Mouse (Mus musculus) liver, embryonic 14.5 days (tissue): Measurements from ENCODE around the gene P4htm. TPM values are rescaled to one million over a fixed set of nuclear protein-coding genes. Genes with fewer than 3 reads are reported as not detected.

ENCODE experiments used
- ATAC-seq: fragments of 200-750 bp; cut with Nextera tagmentation; 2 replicates; pipeline ENCODE4 v1.8.0; 2017; ENCODE audit warnings: moderate number of reproducible peaks, mild to moderate bottlenecking, moderate library complexity; ENCODE audit not compliant: insufficient read depth
- DNase-seq, 3 experiments: peaks; one replicate each; pipeline ENCODE4 v3.0.0-alpha.2; 2012 to 2013; ENCODE audit warnings: low read depth in 3 of 3, low spot score in 3 of 3
- H3K27ac ChIP-seq: fragments of 300-500 bp; sonication (generic); 2 replicates; pipeline ENCODE4 v1.5.1; 2014; ENCODE audit warnings: moderate library complexity, mild to moderate bottlenecking, control low read depth, inconsistent platforms
- H3K27me3 ChIP-seq: fragments of 300-500 bp; sonication (generic); 2 replicates; pipeline ENCODE4 v1.6.1; 2014; ENCODE audit warnings: mild to moderate bottlenecking, low read length, moderate library complexity; ENCODE audit not compliant: control insufficient read depth, insufficient read depth
- H3K36me3 ChIP-seq: fragments of 300-500 bp; sonication (generic); replicated peaks from 2 replicates; pipeline ENCODE4 v1.6.1; 2014; ENCODE audit warnings: low read depth; ENCODE audit not compliant: control insufficient read depth, insufficient read depth
- H3K4me1 ChIP-seq, 2 experiments: fragments of 200-500 bp in 1 of 2; fragments of 300-500 bp in 1 of 2; sonication (generic) in 1 of 2; replicated peaks; 2 replicates each; pipeline ENCODE4 v1.6.1; 2012 to 2014; ENCODE audit warnings: antibody characterized with exemption in 1 of 2, inconsistent platforms in 1 of 2, low read length in 1 of 2; ENCODE audit not compliant: control insufficient read depth in 2 of 2, insufficient read depth in 2 of 2
- H3K4me2 ChIP-seq: fragments of 300-500 bp; sonication (generic); 2 replicates; pipeline ENCODE4 v1.6.1; 2014; ENCODE audit warnings: low read depth, mild to moderate bottlenecking, control low read depth, moderate library complexity
- H3K4me3 ChIP-seq, 2 experiments: fragments of 200-500 bp in 1 of 2; fragments of 300-500 bp in 1 of 2; sonication (generic) in 1 of 2; 2 replicates each; pipeline ENCODE4 v1.5.1; 2012 to 2014; ENCODE audit warnings: low read depth in 2 of 2, low read length in 2 of 2, mild to moderate bottlenecking in 2 of 2, control low read depth in 1 of 2, inconsistent platforms in 1 of 2, moderate library complexity in 1 of 2; ENCODE audit not compliant: insufficient read depth in 1 of 2
- H3K9ac ChIP-seq: fragments of 300-500 bp; sonication (generic); replicated peaks from 2 replicates; pipeline ENCODE4 v1.6.1; 2014; ENCODE audit warnings: mild to moderate bottlenecking, control low read depth, moderate library complexity
- H3K9me3 ChIP-seq: fragments of 300-500 bp; sonication (generic); 2 replicates; pipeline ENCODE4 v1.6.1; 2016; ENCODE audit warnings: low read length, mixed read lengths; ENCODE audit not compliant: control insufficient read depth
- CTCF ChIP-seq: IDR thresholded peaks from 2 replicates; pipeline ENCODE4 v1.5.1; 2016; ENCODE audit warnings: antibody characterized with exemption, low read depth, control low read depth
- EP300 ChIP-seq: IDR thresholded peaks from 2 replicates; pipeline ENCODE4 v1.6.1; 2016; ENCODE audit warnings: antibody characterized with exemption, low read depth
- WGBS: fragments of 180-500 bp; shearing (Covaris S2); extraction: QIAGEN DNeasy Blood & Tissue Kit; methylation state at CpG from one replicate; pipeline ENCODE4 v1.1.7; 2014; ENCODE audit not compliant: insufficient replicate concordance; 5-methylcytosine and 5-hydroxymethylcytosine counted together
- polyA plus RNA-seq, 2 experiments: library from polyadenylated mRNA; depleted of rRNA in 1 of 2; stranded (reverse) in 1 of 2; unstranded in 1 of 2; fragments of >200 nt; fragmentation: Nextera tagmentation in 1 of 2; extraction: Ambion mirVana in 1 of 2; gene quantifications; 2 replicates each; pipeline versions ENCODE4 v1.2.1 to v1.2.3; 2012 to 2014

Gene P4htm
- polyA plus RNA-seq, 2 experiments = 0.25 to 0.54 TPM

- WGBS = 3% methylated on average over 18 of the region's 18 CpGs
- Histone ChIP-seq H3K36me3 (peaks cover 28% of the 10 kb centered on the region), H3K9me3 (no peaks in the 10 kb centered on the region), H3K4me3 (peak overlapping the region; percentile 83 to 86), H3K4me1 (peaks cover 17 to 23% of the 10 kb centered on the region in 2 experiments), H3K4me2 (peak overlapping the region; percentile 99), H3K9ac (peak overlapping the region; percentile 70), H3K27me3 (no peaks in the 10 kb centered on the region), H3K27ac (peak overlapping the region; percentile 93)
- DNase-seq (no peak), ATAC-seq (no peak)
- TF ChIP-seq CTCF = no peak
- no peak for TF ChIP-seq EP300
Measured at GRCm38 (mm10) chr9:108567931-108568419, 29.5 kb downstream of the P4htm start.

DNA sequence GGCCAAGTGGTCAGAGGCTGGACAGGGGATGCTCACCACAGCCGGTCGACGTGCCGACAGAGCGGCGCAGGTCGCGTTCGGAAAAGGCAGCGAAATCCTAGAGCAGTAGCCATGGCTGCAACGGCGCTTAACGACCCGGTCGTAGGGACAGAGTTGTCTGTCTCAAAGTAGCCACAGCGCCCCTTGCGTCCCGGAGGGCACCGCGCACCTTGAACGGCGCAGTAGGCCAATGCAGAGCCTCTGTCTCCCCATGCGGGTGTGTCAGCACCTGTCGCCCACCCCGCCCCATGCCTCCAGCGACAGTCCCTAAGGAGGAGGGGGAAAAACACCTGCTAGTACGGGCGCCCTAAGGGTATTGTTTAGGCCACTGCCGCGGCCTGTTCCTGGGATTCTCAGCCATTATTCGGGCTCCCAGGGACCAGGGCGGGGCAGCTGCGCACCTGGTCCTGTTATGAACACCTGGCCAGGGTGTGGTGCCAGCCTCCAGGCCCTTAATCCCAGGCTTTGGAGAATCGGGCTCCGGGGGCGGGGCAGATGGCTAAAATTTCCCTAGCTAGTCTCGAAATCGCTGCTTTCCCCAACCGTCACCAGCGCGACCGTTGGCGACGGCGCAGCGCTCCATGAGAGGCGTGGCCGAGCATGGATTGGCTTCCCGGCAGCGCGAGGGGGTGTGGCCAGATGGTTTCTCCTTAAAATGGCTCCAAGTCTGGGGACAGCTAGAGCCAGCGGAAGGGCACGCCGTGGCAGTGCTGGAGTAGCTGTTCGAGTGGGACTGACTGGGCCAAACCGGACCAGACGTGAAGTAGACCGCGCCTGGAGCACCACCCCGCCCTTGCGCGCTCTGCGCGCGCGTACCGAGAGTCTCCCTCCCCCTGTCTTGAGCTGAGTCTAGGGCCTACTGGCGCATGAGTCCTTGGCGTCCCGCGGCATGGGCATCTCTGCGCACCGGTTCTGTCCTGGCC, 30.4 kb downstream of the P4htm start, which contains the start of gene Ndufaf3:
Ndufaf3 (minus strand) TSS at position 620 of the 962 bp plus-strand sequence.
- peak within 1 kb of the TSS; percentile 93 for H3K27ac ChIP-seq
- DNase-seq (peak; percentile 88 to 92 (median 89)), ATAC-seq (peak; percentile 83)
- H3K9ac ChIP-seq = peak within 1 kb of the TSS; percentile 87
- H3K27me3 ChIP-seq = no peaks in the 10 kb centered on the region
- under 1% methylated on average over 73 of the region's 73 CpGs for WGBS
- peak within 1 kb of the TSS; percentile 83 to 86 for H3K4me3 ChIP-seq
- no peaks in the 10 kb centered on the region for H3K9me3 ChIP-seq
- TF ChIP-seq EP300 (peak; percentile 29), CTCF (peak; percentile 99)
- peak within 1 kb of the TSS; percentile 99 for H3K4me2 ChIP-seq
- peaks cover 17 to 26% of the 10 kb centered on the region in 2 experiments for H3K4me1 ChIP-seq
- peaks cover 28% of the 10 kb centered on the region for H3K36me3 ChIP-seq

- H3K36me3 ChIP-seq = peaks cover 31% of the 10 kb centered on the region
- ATAC-seq = peak; percentile 3
- 7% methylated on average over 35 of the region's 35 CpGs for WGBS
- H3K4me2 ChIP-seq = peak overlapping the region; percentile 99
- H3K9ac ChIP-seq = peak overlapping the region; percentile 87
- no peaks in the 10 kb centered on the region for H3K27me3 ChIP-seq
- no peaks in the 10 kb centered on the region for H3K9me3 ChIP-seq
- H3K27ac ChIP-seq = peak overlapping the region; percentile 93
- no peak for TF ChIP-seq CTCF
- TF ChIP-seq EP300 = no peak
- DNase-seq = no peak
- peaks cover 21 to 34% of the 10 kb centered on the region in 2 experiments for H3K4me1 ChIP-seq
- H3K4me3 ChIP-seq = peak overlapping the region; percentile 83 to 86
Measured at GRCm38 (mm10) chr9:108565881-108566814, 31.3 kb downstream of the P4htm start.

DNA sequence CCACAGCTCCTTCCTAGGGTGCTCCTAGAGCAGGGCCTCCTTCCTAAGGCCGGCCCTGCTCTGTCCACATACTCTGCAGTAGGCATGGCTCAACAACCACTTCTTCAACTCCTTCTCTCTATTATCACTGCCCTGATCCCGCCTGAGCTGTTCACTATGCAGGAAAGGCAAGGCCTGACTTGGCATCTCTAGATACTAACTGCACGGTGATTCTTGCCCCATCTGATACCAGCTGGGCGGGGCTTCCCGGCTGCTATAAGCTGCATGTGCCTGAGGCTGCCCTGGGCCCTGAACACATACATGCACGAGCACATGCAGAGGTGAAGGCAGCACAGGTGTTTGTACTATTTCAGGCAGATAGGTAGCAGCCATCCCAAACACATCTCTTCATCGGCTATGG, 33.3 kb downstream of the P4htm start:
- Histone ChIP-seq H3K9me3 (no peaks in the 10 kb centered on the region), H3K27me3 (no peaks in the 10 kb centered on the region), H3K9ac (no peak overlapping the region), H3K4me2 (no peak overlapping the region), H3K4me3 (no peak overlapping the region), H3K36me3 (peaks cover 36% of the 10 kb centered on the region), H3K4me1 (peaks cover 22 to 29% of the 10 kb centered on the region in 2 experiments), H3K27ac (no peak overlapping the region)
- TF ChIP-seq EP300 = no peak
- TF ChIP-seq CTCF = no peak
- 46% methylated on average over 7 of the region's 7 CpGs for WGBS
- no peak for ATAC-seq
- no peak for DNase-seq
